Mouse (Mus musculus) intestine, postnatal 0 days (tissue): Measurements from ENCODE around the gene Vwce. TPM values are rescaled to one million over a fixed set of nuclear protein-coding genes. Genes with fewer than 3 reads are reported as not detected.
A peak's percentile ranks its signal among the peaks of the same experiment; 100 is the strongest.

ENCODE experiments used
- ATAC-seq: fragments of 200-750 bp; cut with Nextera tagmentation; 2 replicates; pipeline ENCODE4 v1.8.0; 2017; ENCODE audit warnings: mild to moderate bottlenecking, moderate TSS enrichment, moderate library complexity
- H3K27ac ChIP-seq: fragments of 300-500 bp; sonication (generic); 2 replicates; pipeline ENCODE4 v1.5.1; 2014; ENCODE audit warnings: mild to moderate bottlenecking, low read depth, low read length, moderate library complexity
- H3K27me3 ChIP-seq: fragments of 300-500 bp; sonication (generic); replicated peaks from 2 replicates; pipeline ENCODE4 v1.6.1; 2014; ENCODE audit warnings: low read length, mixed read lengths; ENCODE audit not compliant: control insufficient read depth, insufficient read depth
- H3K36me3 ChIP-seq: fragments of 300-500 bp; sonication (generic); 2 replicates; pipeline ENCODE4 v1.6.1; 2014; ENCODE audit warnings: mild to moderate bottlenecking, moderate library complexity; ENCODE audit not compliant: control insufficient read depth, insufficient read depth
- H3K4me1 ChIP-seq: fragments of 300-500 bp; sonication (generic); replicated peaks from 2 replicates; pipeline ENCODE4 v1.6.1; 2014; ENCODE audit warnings: antibody characterized with exemption, low read length, mixed read lengths; ENCODE audit not compliant: control insufficient read depth, insufficient read depth
- H3K4me2 ChIP-seq: fragments of 300-500 bp; sonication (generic); replicated peaks from 2 replicates; pipeline ENCODE4 v1.6.1; 2014; ENCODE audit warnings: low read depth, mild to moderate bottlenecking, moderate library complexity
- H3K4me3 ChIP-seq: fragments of 300-500 bp; sonication (generic); 2 replicates; pipeline ENCODE4 v1.5.1; 2014; ENCODE audit warnings: low read depth, low read length
- H3K9ac ChIP-seq: fragments of 300-500 bp; sonication (generic); 2 replicates; pipeline ENCODE4 v1.6.1; 2014; ENCODE audit warnings: mild to moderate bottlenecking, low read depth, low read length
- H3K9me3 ChIP-seq: fragments of 300-500 bp; sonication (generic); 2 replicates; pipeline ENCODE4 v1.6.1; 2016; ENCODE audit warnings: mixed run types; ENCODE audit not compliant: control insufficient read depth
- CTCF ChIP-seq: sonication (generic); IDR thresholded peaks from 2 replicates; pipeline ENCODE4 v1.5.1; 2016; ENCODE audit warnings: low read depth, mild to moderate bottlenecking, control low read depth, antibody characterized with exemption, moderate library complexity
- WGBS: fragments of 180-500 bp; shearing (Covaris S2); extraction: QIAGEN DNeasy Blood & Tissue Kit; methylation state at CpG from one replicate; pipeline ENCODE4 v1.1.7; 2014; 5-methylcytosine and 5-hydroxymethylcytosine counted together
- polyA plus RNA-seq: library from polyadenylated mRNA; unstranded; fragments of >200 nt; fragmentation: Nextera tagmentation; extraction: Ambion mirVana; gene quantifications from 2 replicates; pipeline ENCODE4 v1.2.1, GENCODE M21; 2015

Vwce gene
- polyA plus RNA-seq, 1 experiment from 2014 or later = 7.1 TPM

- H3K27me3 ChIP-seq = no peaks in the 10 kb centered on the region
- no peak for ATAC-seq
- H3K9me3 ChIP-seq = no peaks in the 10 kb centered on the region
- no peak overlapping the region for H3K4me2 ChIP-seq
- no peak overlapping the region for H3K9ac ChIP-seq
- 83% methylated on average over 6 of the region's 6 CpGs for WGBS
- no peaks in the 10 kb centered on the region for H3K4me1 ChIP-seq
- no peak overlapping the region for H3K27ac ChIP-seq
- peaks cover 45% of the 10 kb centered on the region for H3K36me3 ChIP-seq
- no peak for TF ChIP-seq CTCF
- H3K4me3 ChIP-seq = no peak overlapping the region
Observed at GRCm38 (mm10) chr19:10714168-10714567, 80.2 kb downstream of the Vwce start.

GRCm38 (mm10) chr19:10714682-10715475 lies 80.9 kb downstream of the Vwce start:
- ATAC-seq = peak; percentile 55

GRCm38 (mm10) chr19:10715476-10715875 lies 81.5 kb downstream of the Vwce start:
- Histone ChIP-seq H3K9ac (no peak overlapping the region), H3K4me1 (no peaks in the 10 kb centered on the region), H3K9me3 (no peaks in the 10 kb centered on the region), H3K36me3 (peaks cover 40% of the 10 kb centered on the region), H3K4me3 (no peak overlapping the region), H3K27ac (no peak overlapping the region; the same call in 1 of the 2 replicates), H3K4me2 (no peak overlapping the region), H3K27me3 (no peaks in the 10 kb centered on the region)
- WGBS = 92% methylated on average over 6 of the region's 6 CpGs
- TF ChIP-seq CTCF = no peak
- no peak for ATAC-seq

More at GRCm38 (mm10) chr19:10714682-10715475, 80.9 kb downstream of the Vwce start:
- H3K27me3 ChIP-seq = no peaks in the 10 kb centered on the region
- H3K4me1 ChIP-seq = no peaks in the 10 kb centered on the region
- no peak overlapping the region for H3K4me3 ChIP-seq
- H3K27ac ChIP-seq = no peak overlapping the region
- peak; percentile 87 for TF ChIP-seq CTCF
- H3K9ac ChIP-seq = no peak overlapping the region
- no peaks in the 10 kb centered on the region for H3K9me3 ChIP-seq
- WGBS = 46% methylated on average over 4 of the region's 4 CpGs
- H3K36me3 ChIP-seq = peaks cover 44% of the 10 kb centered on the region
- no peak overlapping the region for H3K4me2 ChIP-seq

Other genes with a start within 250 kb of the Vwce start
- 1.9 TPM in 2 replicates for gene Syt7, start 245.1 kb upstream of the Vwce start, polyA plus RNA-seq
- 12.5 and 14.3 TPM in 2 replicates for gene Lrrc10b, start 176.7 kb upstream of the Vwce start, polyA plus RNA-seq
- 26.1 and 27.8 TPM in 2 replicates for gene Ppp1r32, start 151.3 kb upstream of the Vwce start, polyA plus RNA-seq
- gene Cpsf7, start 108.9 kb upstream of the Vwce start, polyA plus RNA-seq = 17.7 and 18.1 TPM in 2 replicates
- 42.5 and 46.3 TPM in 2 replicates for gene Sdhaf2, start 108.1 kb upstream of the Vwce start, polyA plus RNA-seq
- 11.0 and 12.2 TPM in 2 replicates for gene Tmem216, start 78.0 kb upstream of the Vwce start, polyA plus RNA-seq
- gene Cyb561a3, start 57.0 kb upstream of the Vwce start, polyA plus RNA-seq = 23.2 and 24.3 TPM in 2 replicates
- 10.7 and 10.8 TPM in 2 replicates for gene Tmem138, start 56.9 kb upstream of the Vwce start, polyA plus RNA-seq
- gene Ddb1, start 28.9 kb upstream of the Vwce start, polyA plus RNA-seq = 97.9 and 100 TPM in 2 replicates
- 76.4 and 83.9 TPM in 2 replicates for gene Tkfc, start 28.6 kb upstream of the Vwce start, polyA plus RNA-seq
- 5.0 and 24.6 TPM in 2 replicates for gene Pga5, start 43.9 kb downstream of the Vwce start, polyA plus RNA-seq
- 31.3 and 32.2 TPM in 2 replicates for gene Vps37c, start 54.5 kb downstream of the Vwce start, polyA plus RNA-seq
- 0.12 and 0.18 TPM in 2 replicates for gene Cd5, start 104.8 kb downstream of the Vwce start, polyA plus RNA-seq
- gene Cd6, start 195.8 kb downstream of the Vwce start, polyA plus RNA-seq = 0.05 TPM in 1 of 2 replicates, not detected in the other
- 0.93 and 0.94 TPM in 2 replicates for gene Slc15a3, start 205.5 kb downstream of the Vwce start, polyA plus RNA-seq
- 7.1 and 7.5 TPM in 2 replicates for gene Tmem132a, start 235.7 kb downstream of the Vwce start, polyA plus RNA-seq
- 35.8 and 36.2 TPM in 2 replicates for gene Tmem109, start 247.8 kb downstream of the Vwce start, polyA plus RNA-seq